Mouse (Mus musculus) right cerebral cortex, postnatal 36 days (tissue): ENCODE data around the gene Gm9732.
A peak's percentile ranks its signal among the peaks of the same experiment; 100 is the strongest.
"Not testable (repeated sequence)": the region's sequence is repeated elsewhere in the genome, so short reads cannot be mapped to it uniquely, and the experiment has no call there.

ENCODE experiments used
- DNase-seq, 2 experiments: peaks; one replicate each; pipeline ENCODE4 v3.0.0; 2022; ENCODE audit warnings: low spot score in 2 of 2, mixed read lengths in 1 of 2

The Gm9732 gene

GRCm38 (mm10) chr14:43274986-43275511 is at the start of gene Gm9732:
Gm9732 (plus strand) TSS chr14:43275036.
- DNase-seq, result peak in 1 of 2 experiments; percentile 29

GRCm38 (mm10) chr14:43235204-43235603 is 39.6 kb upstream of the Gm9732 start, which contains the start of gene Gm8122:
Gm8122 (minus strand) TSS chr14:43235304.
- not testable (repeated sequence) for DNase-seq

GRCm38 (mm10) chr14:43237769-43238168 is 37.1 kb upstream of the Gm9732 start:
- DNase-seq, result not testable (repeated sequence)

- DNase-seq, result not testable (repeated sequence)
Measured at GRCm38 (mm10) chr14:43249611-43250170, 25.1 kb upstream of the Gm9732 start.

GRCm38 (mm10) chr14:43250549-43251253 is 24.1 kb upstream of the Gm9732 start:
- not testable (repeated sequence) for DNase-seq

- DNase-seq, result not testable (repeated sequence)
Measured at GRCm38 (mm10) chr14:43256511-43256910, 18.3 kb upstream of the Gm9732 start.

- not testable (repeated sequence) for DNase-seq
Measured at GRCm38 (mm10) chr14:43258349-43258748, 16.5 kb upstream of the Gm9732 start, which contains the start of gene Gm8126. Gm8126 (plus strand) TSS chr14:43258649.

- not testable (repeated sequence) for DNase-seq
Measured at GRCm38 (mm10) chr14:43263421-43263820, 11.4 kb upstream of the Gm9732 start.

GRCm38 (mm10) chr14:43268521-43269084 is 6.2 kb upstream of the Gm9732 start:
- not testable (repeated sequence) for DNase-seq

- not testable (repeated sequence) for DNase-seq
Measured at GRCm38 (mm10) chr14:43269211-43269610, 5.6 kb upstream of the Gm9732 start.

- not testable (repeated sequence) for DNase-seq
Measured at GRCm38 (mm10) chr14:43273161-43273560, 1.7 kb upstream of the Gm9732 start.

- not testable (repeated sequence) for DNase-seq
Measured at GRCm38 (mm10) chr14:43275752-43276151, 916 bp downstream of the Gm9732 start.

GRCm38 (mm10) chr14:43277468-43277867 is 2.6 kb downstream of the Gm9732 start:
- DNase-seq, result not testable (repeated sequence)

- not testable (repeated sequence) for DNase-seq
Measured at GRCm38 (mm10) chr14:43278146-43278545, 3.3 kb downstream of the Gm9732 start.

- peak; percentile 73 to 90 for DNase-seq
Measured at GRCm38 (mm10) chr14:43278681-43279080, 3.8 kb downstream of the Gm9732 start.

- not testable (repeated sequence) for DNase-seq
Measured at GRCm38 (mm10) chr14:43293503-43293902, 18.7 kb downstream of the Gm9732 start, which contains the start of gene Gm8127. Gm8127 (minus strand) TSS chr14:43293832.

- DNase-seq, result not testable (repeated sequence)
Measured at GRCm38 (mm10) chr14:43319516-43319915, 44.7 kb downstream of the Gm9732 start.

- not testable (repeated sequence) for DNase-seq
Measured at GRCm38 (mm10) chr14:43328603-43329002, 53.8 kb downstream of the Gm9732 start.

- DNase-seq, result not testable (repeated sequence)
Measured at GRCm38 (mm10) chr14:43331362-43331880, 56.6 kb downstream of the Gm9732 start.

GRCm38 (mm10) chr14:43337646-43338045 is 62.8 kb downstream of the Gm9732 start:
- not testable (repeated sequence) for DNase-seq

- DNase-seq, result not testable (repeated sequence)
Measured at GRCm38 (mm10) chr14:43347711-43348110, 72.9 kb downstream of the Gm9732 start, which contains the start of gene 1700001F09Rik. 1700001F09Rik (minus strand) TSS chr14:43347811.

GRCm38 (mm10) chr14:43352944-43353343 is 78.1 kb downstream of the Gm9732 start:
- DNase-seq, result not testable (repeated sequence)
